Mouse (Mus musculus) common myeloid progenitor, adult 5-6 weeks (primary cell): ENCODE results near the gene Cyb5r2. TPM values are rescaled to one million over a fixed set of nuclear protein-coding genes. Genes with fewer than 3 reads are reported as not detected.

ENCODE experiments used
- ATAC-seq: replicated peaks from 2 replicates; pipeline ENCODE4 v1.8.0; 2016; ENCODE audit warnings: low read depth, mild to moderate bottlenecking, moderate TSS enrichment, inconsistent platforms; ENCODE audit not compliant: poor library complexity, severe bottlenecking
- total RNA-seq: library from RNA; stranded (forward); fragments of 200-1000, 187-1606 nt; gene quantifications from 2 replicates; pipeline ENCODE4 v1.2.3, GENCODE M21; 2017

Gene Cyb5r2
- total RNA-seq: not detected in 2 replicates

- peak; percentile 64 for ATAC-seq
Observed at GRCm38 (mm10) chr7:107757308-107758151, at the start of gene Cyb5r2. Gene Cyb5r2 (minus strand): TSS chr7:107758032.

- no peak for ATAC-seq
Observed at GRCm38 (mm10) chr7:107802138-107802537, 44.3 kb upstream of the Cyb5r2 start.

- ATAC-seq: no peak
Observed at GRCm38 (mm10) chr7:107801108-107801507, 43.3 kb upstream of the Cyb5r2 start, which contains the start of gene Ovch2. Gene Ovch2 (minus strand): TSS chr7:107801208.

- ATAC-seq: 0 out of 2 replicates have a peak, but pooled peaks have one; percentile 32
Observed at GRCm38 (mm10) chr7:107796500-107796899, 38.7 kb upstream of the Cyb5r2 start.

- peak; percentile 82 for ATAC-seq
Observed at GRCm38 (mm10) chr7:107787977-107788620, 30.3 kb upstream of the Cyb5r2 start.

- no peak for ATAC-seq
Observed at GRCm38 (mm10) chr7:107779611-107780010, 21.8 kb upstream of the Cyb5r2 start.

- no peak for ATAC-seq
Observed at GRCm38 (mm10) chr7:107778216-107778615, 20.4 kb upstream of the Cyb5r2 start.

GRCm38 (mm10) chr7:107770812-107771211 is 13.0 kb upstream of the Cyb5r2 start:
- no peak for ATAC-seq

- ATAC-seq: peak; percentile 51; the same call in 1 of the 2 replicates
Observed at GRCm38 (mm10) chr7:107756748-107757147, 1.1 kb downstream of the Cyb5r2 start.

- ATAC-seq: no peak
Observed at GRCm38 (mm10) chr7:107755905-107756304, 1.9 kb downstream of the Cyb5r2 start.

- ATAC-seq: no peak
Observed at GRCm38 (mm10) chr7:107752031-107752520, 5.8 kb downstream of the Cyb5r2 start.

- no peak for ATAC-seq
Observed at GRCm38 (mm10) chr7:107749721-107750120, 8.1 kb downstream of the Cyb5r2 start.

GRCm38 (mm10) chr7:107749270-107749669 is 8.6 kb downstream of the Cyb5r2 start:
- ATAC-seq: peak; percentile 87

GRCm38 (mm10) chr7:107747954-107748353 is 9.9 kb downstream of the Cyb5r2 start:
- ATAC-seq: peak; percentile 81

GRCm38 (mm10) chr7:107747476-107747875 is 10.4 kb downstream of the Cyb5r2 start:
- no peak for ATAC-seq

- no peak for ATAC-seq
Observed at GRCm38 (mm10) chr7:107746036-107746435, 11.8 kb downstream of the Cyb5r2 start.

GRCm38 (mm10) chr7:107745111-107745510 is 12.7 kb downstream of the Cyb5r2 start:
- ATAC-seq: no peak

- no peak for ATAC-seq
Observed at GRCm38 (mm10) chr7:107744454-107744853, 13.4 kb downstream of the Cyb5r2 start.

- no peak for ATAC-seq
Observed at GRCm38 (mm10) chr7:107742963-107743465, 14.8 kb downstream of the Cyb5r2 start.

GRCm38 (mm10) chr7:107738726-107739125 is 19.1 kb downstream of the Cyb5r2 start:
- peak; percentile 62; the same call in 1 of the 2 replicates for ATAC-seq

- peak; percentile 65; the same call in 1 of the 2 replicates for ATAC-seq
Observed at GRCm38 (mm10) chr7:107733162-107733561, 24.7 kb downstream of the Cyb5r2 start.
